8 mouse cellular contexts compared by ENCODE assay signal in genomic region chr16:38131756-38132155, GRCm38 (mm10). TPM values are rescaled to one million over a fixed set of nuclear protein-coding genes. Genes with fewer than 3 reads are reported as not detected.
DNase-seq lines count a peak whose midpoint lies in the region; ATAC-seq and TF ChIP-seq lines count a peak whose summit lies in the region.
"Had no signal": no experiment of that assay in that cellular context is flagged by ENCODE, and none has a peak within 500 bp of the region (broad histone marks: within the 10 kb centered on the region; RNA-seq: fewer than 3 reads in every experiment).

No protein-coding gene starts in this region.

- ATAC-seq in embryonic facial prominence, embryonic 12.5 days (ENCODE audit: insufficient number of reproducible peaks, insufficient read depth, low FRiP score, low TSS enrichment): no peak
- ATAC-seq in intestine, postnatal 0 days: 0 out of 2 replicates have a peak, but pooled peaks have one; percentile 8

- DNase-seq in spleen, adult 18-20 months: peak; percentile 27 to 48
- no peak for DNase-seq in spleen, adult 12 weeks (ENCODE audit: low spot score)
- DNase-seq in lung, postnatal 25 days (ENCODE audit: low spot score): peak; percentile 63
- DNase-seq in thymus, postnatal 0 days (ENCODE audit: low spot score): peak; percentile 76
- no peak for DNase-seq in right cerebral cortex, postnatal 25 days

- no peaks in the 10 kb centered on the region for H3K27me3 ChIP-seq in embryonic facial prominence, embryonic 12.5 days
- H3K27me3 ChIP-seq in intestine, postnatal 0 days (replicated peaks; ENCODE audit: control insufficient read depth, insufficient read depth, low read length): no peaks in the 10 kb centered on the region

- H3K4me3 ChIP-seq in embryonic facial prominence, embryonic 12.5 days: no peak overlapping the region
- H3K4me3 ChIP-seq in intestine, postnatal 0 days (ENCODE audit: low read depth, low read length): no peak overlapping the region
- H3K4me3 ChIP-seq: erythroblast, embryonic 14.5 days had no signal

- H3K4me2 ChIP-seq in embryonic facial prominence, embryonic 12.5 days (replicated peaks): no peak overlapping the region
- H3K4me2 ChIP-seq in intestine, postnatal 0 days (replicated peaks; ENCODE audit: low read depth): peak overlapping the region; percentile 25; the same call in 1 of the 2 replicates

- TF ChIP-seq CTCF in intestine, postnatal 0 days (IDR thresholded peaks at IDR 0.05; ENCODE audit: low read depth): no peak

- H3K27ac ChIP-seq in embryonic facial prominence, embryonic 12.5 days: peak overlapping the region; percentile 63; the same call in 1 of the 2 replicates
- peak overlapping the region; percentile 8; the same call in 1 of the 2 replicates for H3K27ac ChIP-seq in intestine, postnatal 0 days (ENCODE audit: low read depth, low read length)

- no peaks in the 10 kb centered on the region for H3K36me3 ChIP-seq in embryonic facial prominence, embryonic 12.5 days
- H3K36me3 ChIP-seq in intestine, postnatal 0 days (ENCODE audit: control insufficient read depth, insufficient read depth): no peaks in the 10 kb centered on the region

- no peak overlapping the region for H3K9ac ChIP-seq in embryonic facial prominence, embryonic 12.5 days
- no peak overlapping the region for H3K9ac ChIP-seq in intestine, postnatal 0 days (ENCODE audit: low read depth, low read length)

- WGBS in embryonic facial prominence, embryonic 12.5 days: 43% methylated on average over 9 of the region's 9 CpGs
- WGBS in intestine, postnatal 0 days: 44% methylated on average over 9 of the region's 9 CpGs

- H3K4me1 ChIP-seq in embryonic facial prominence, embryonic 12.5 days: peaks cover 20% of the 10 kb centered on the region
- peaks cover 2% of the 10 kb centered on the region; the same call in 1 of the 2 replicates for H3K4me1 ChIP-seq in intestine, postnatal 0 days (replicated peaks; ENCODE audit: control insufficient read depth, insufficient read depth, low read length)

- no peaks in the 10 kb centered on the region for H3K9me3 ChIP-seq in embryonic facial prominence, embryonic 12.5 days
- no peaks in the 10 kb centered on the region for H3K9me3 ChIP-seq in intestine, postnatal 0 days (ENCODE audit: control insufficient read depth)

RNA-seq across cellular contexts. Expression of gene Gsk3b, which starts 43.0 kb away (rescaled TPM):
- 81.9 and 82.6 TPM in 2 replicates for polyA plus RNA-seq in embryonic facial prominence, embryonic 12.5 days (2016; fragmentation: Nextera tagmentation; extraction: Ambion mirVana)
- 27.0 and 30.4 TPM in 2 replicates for polyA plus RNA-seq in intestine, postnatal 0 days (2015; fragmentation: Nextera tagmentation; extraction: Ambion mirVana)
- polyA plus RNA-seq in thymus, postnatal 0 days (2015; fragmentation: Nextera tagmentation; extraction: Ambion mirVana): 37.9 and 45.6 TPM in 2 replicates

Comparison
In these comparisons a context has a peak if more than half of its experiments do, and no peak if none do; other contexts are left out.
1. DNase-seq: peak in spleen, adult 18-20 months (2 of 2), lung, postnatal 25 days (single experiment) and thymus, postnatal 0 days (single experiment); none in spleen, adult 12 weeks (single experiment) and right cerebral cortex, postnatal 25 days (single experiment).